Mouse (Mus musculus): Measurements from ENCODE around the gene Spdye4c. TPM values are rescaled to one million over a fixed set of nuclear protein-coding genes. Genes with fewer than 3 reads are reported as not detected.

Gene Spdye4c
- polyA plus RNA-seq, 1 experiment, result not detected

GRCm38 (mm10) chr2:128601534-128601933 lies 10.5 kb downstream of the Spdye4c start:
- DNase-seq (ENCODE audit: low read depth), result no peak

- no peak for DNase-seq (ENCODE audit: low read depth)
Observed at GRCm38 (mm10) chr2:128609286-128609685, 18.3 kb downstream of the Spdye4c start.

- DNase-seq (ENCODE audit: low read depth), result no peak
Observed at GRCm38 (mm10) chr2:128611178-128611577, 20.2 kb downstream of the Spdye4c start.

- DNase-seq (ENCODE audit: low read depth), result no peak
Observed at GRCm38 (mm10) chr2:128612275-128612674, 21.3 kb downstream of the Spdye4c start.

- no peak for DNase-seq (ENCODE audit: low read depth)
Observed at GRCm38 (mm10) chr2:128613365-128613764, 22.4 kb downstream of the Spdye4c start.

GRCm38 (mm10) chr2:128615366-128615765 lies 24.4 kb downstream of the Spdye4c start:
- no peak for DNase-seq (ENCODE audit: low read depth)

- no peak for DNase-seq (ENCODE audit: low read depth)
Observed at GRCm38 (mm10) chr2:128620578-128620977, 29.6 kb downstream of the Spdye4c start.

Other genes with a start within 250 kb of the Spdye4c start
- 39.0 and 40.5 TPM in 2 replicates for gene Anapc1, start 96.2 kb downstream of the Spdye4c start, polyA plus RNA-seq (2012; rRNA removed)
- 8.8 and 10.2 TPM in 2 replicates for gene Mertk, start 107.7 kb downstream of the Spdye4c start, polyA plus RNA-seq (2012; rRNA removed)
- 24.5 and 26.3 TPM in 2 replicates for gene Tmem87b, start 226.9 kb downstream of the Spdye4c start, polyA plus RNA-seq (2012; rRNA removed)